Mouse (Mus musculus) fat pad, adult 2 months (tissue): ENCODE results near the gene Krt17.
"Not testable (repeated sequence)": the region's sequence is repeated elsewhere in the genome, so short reads cannot be mapped to it uniquely, and the experiment has no call there.

Experiments
- DNase-seq: peaks from one replicate; pipeline ENCODE4 v3.0.0-alpha.2; 2011; ENCODE audit warnings: low read depth, low spot score; ENCODE audit errors: extremely low read depth

Krt17 gene

DNA sequence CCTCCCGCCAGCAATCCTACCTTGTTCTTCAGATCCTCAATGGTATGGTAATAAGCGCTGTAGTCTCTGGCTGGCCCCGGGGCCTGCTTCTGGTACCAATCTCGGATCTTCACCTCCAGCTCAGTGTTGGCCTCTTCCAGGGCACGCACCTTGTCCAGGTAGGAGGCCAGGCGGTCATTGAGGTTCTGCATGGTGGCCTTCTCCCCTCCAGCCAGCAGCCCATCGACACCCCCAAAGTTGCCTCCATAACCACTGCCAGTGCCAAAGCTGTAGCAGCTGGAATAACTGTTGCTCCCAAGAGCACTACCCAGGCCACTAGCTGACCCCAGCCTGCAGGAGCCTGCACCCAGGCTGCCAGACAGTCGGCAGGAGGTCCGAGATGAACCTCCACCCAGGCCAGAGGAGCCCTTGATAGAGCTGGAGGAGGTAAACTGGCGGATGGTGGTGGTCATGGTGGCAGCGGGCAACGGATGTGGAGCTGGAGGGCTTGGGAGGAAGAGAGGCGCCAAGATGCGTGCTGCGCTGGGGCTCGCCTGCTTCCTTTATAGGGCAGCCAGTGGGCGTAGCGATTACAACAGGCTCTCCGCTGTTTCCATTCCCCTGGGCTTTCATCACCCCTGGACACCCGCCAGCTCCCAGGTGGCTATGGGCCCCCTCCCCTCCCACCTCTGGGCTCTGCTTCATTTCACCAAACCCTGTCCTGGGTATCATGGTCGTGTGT lies at the start of gene Krt17:
Krt17 (minus strand) TSS at position 516 of the 721 bp plus-strand sequence.
- DNase-seq = no peak

DNA sequence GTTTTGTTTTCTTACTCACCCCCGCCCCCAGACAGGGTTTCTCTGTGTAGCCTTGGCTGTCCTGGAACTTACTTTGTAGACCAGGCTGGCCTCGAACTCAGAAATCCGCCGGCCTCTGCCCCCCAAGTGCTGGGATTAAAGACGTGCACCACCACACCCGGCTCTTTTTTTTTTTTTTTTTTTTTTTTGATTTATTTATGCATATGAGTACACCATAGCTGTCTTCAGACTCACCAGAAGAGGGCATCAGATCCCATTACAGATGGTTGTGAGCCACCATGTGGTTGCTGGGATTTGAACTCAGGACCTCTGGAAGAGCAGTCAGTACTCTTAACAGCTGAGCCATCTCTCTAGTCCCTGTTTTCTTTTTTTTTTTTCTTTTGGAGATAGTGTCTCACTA lies 47.8 kb upstream of the Krt17 start:
- not testable (repeated sequence) for DNase-seq

DNA sequence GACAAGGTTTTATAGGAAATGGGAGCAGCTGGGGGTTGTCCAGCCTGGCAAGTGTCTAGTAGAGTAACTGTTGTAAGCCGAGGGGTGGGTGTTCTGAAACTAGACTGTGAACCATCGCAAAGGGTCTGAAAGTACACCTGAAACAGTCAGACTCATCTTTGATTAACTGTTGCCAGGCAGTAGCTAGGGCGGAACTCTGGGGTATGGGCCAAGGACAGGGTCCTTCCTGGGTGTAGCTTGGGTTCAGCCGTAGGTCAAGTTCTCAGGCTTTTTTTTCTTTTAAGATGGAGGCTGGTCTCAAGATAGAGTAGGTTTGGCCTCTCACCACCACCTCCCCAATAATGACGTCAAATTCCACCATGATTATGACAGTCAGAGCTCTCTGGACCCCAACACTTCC lies 47.1 kb upstream of the Krt17 start:
- no peak for DNase-seq

DNA sequence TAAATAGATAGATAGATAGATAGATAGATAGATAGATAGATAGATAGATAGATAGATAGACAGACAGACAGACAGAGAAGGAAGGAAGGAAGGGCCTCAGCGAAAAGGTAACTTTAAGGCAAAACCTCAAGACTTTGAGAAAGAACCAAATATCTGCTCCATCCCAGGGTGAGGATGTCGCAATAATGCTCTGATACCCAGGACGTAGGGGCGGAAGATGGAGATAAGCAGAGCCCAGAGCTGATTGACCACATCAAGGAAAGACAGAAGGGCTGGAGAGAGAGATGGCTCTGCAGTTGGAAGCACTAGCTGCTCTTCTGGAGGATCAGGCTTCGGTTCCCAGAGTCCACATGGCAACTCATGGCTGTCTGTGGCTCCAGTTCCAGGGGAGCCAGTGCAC lies 40.5 kb upstream of the Krt17 start:
- no peak for DNase-seq

DNA sequence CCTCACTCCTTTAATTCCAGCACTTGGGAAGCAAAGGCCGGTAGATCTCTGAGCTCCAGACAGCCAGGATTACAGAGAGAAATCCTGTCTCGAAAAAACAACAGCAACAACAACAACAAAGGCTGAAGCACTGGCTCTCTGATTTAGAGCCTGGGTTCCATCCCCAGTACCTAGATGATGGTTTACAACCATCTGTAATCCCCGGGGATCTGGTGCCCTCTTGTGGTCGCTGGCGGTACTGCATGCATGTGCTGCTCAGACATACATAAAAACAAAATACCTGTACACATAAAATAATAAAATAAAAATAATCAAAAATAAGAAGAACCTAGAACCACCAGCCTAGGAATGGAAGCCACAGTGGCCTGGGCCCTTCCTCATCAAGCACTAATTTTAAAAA lies 39.5 kb upstream of the Krt17 start:
- DNase-seq = no peak

DNA sequence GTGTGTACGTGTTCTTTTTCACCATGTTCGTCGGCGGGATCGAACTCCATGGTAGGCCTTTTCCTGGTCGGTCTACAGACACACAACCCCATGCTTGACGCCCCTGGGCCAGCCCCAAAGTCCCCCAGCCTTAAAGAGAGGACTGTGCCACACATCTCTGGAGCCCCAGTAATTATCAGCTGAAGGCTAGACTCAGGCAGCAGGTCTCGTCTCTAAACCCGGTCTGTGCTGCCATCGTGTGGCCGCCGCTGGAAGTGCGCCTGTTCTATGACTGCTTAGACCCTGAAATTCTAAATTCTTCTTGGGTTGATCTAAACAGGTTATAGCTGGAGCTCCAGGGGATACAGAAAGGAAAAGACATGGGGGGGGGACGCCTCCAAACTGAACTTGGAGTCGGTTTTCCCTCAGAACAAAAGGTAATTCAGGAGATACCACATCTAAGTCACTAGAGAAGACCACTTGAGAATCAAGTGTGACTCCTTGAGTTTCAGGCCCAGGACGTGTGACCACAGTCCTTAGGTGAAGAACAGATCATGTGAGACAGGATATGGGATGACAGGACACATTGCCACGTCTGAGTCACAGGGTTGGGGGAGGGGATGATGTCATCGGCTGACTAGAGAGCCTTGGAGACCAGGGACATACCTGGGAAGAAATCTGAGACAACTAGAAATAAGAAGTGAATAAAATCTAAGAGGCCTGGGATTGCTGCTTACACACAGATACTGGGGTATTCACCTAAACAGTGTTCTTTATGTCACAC lies 37.6 kb upstream of the Krt17 start:
- DNase-seq = no peak

DNA sequence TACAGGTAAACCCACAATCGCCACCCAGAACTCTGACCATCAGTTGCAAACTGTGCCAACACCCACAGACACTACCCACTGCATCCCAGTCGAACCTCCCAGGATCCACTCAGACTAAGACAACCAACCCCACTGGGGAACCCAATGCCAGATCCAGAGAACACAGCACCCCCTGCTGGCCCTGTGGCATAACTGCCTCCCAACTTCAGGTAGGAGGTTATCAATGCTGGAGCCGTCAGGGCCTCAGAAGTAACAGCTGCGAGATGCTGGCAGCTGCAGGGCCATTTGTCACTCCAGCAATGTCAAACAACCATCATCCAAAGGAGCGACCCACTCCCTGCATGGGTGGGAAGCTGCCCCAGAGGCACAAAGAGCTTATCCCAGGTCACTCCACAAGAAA lies 37.0 kb upstream of the Krt17 start:
- no peak for DNase-seq

DNA sequence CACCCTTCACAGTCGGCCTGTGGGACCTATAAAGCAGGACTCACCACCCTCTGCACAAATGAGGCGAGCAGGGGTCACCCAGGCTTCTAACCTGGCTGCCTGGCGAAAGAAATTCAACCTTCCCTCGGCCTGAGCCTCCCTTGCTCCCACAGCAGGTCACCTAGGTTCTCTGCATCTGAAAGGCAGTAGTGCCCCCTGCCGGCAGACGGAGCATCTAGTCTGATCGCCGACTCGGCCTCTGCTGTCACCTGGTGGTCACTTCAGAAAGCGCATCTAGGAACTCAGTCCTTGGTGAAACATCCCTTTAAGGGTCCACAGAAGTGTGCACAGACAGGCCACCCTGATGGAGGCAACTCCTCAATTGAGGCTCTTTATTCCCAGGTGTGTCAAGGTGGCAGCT lies 34.5 kb upstream of the Krt17 start:
- DNase-seq = no peak

DNA sequence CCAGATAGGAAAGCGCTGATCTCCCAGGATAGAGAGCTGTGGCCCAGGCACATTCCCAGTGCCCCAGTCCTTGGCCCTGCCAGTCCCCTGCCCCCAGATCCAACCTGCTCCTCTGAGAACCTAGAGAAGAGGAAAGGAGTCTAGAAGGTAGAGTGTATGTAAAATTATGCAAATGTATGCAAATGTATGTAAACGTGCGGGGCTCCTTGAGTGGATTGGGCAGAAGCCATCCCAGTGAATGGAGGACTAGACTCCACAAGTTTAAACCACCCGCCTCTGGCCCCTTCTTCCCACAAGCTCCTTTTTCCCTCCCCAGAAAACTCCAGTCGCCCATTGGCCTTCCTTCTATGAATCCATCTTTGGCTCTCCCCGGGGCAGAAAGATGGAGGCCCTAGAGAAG lies 32.1 kb upstream of the Krt17 start:
- no peak for DNase-seq

DNA sequence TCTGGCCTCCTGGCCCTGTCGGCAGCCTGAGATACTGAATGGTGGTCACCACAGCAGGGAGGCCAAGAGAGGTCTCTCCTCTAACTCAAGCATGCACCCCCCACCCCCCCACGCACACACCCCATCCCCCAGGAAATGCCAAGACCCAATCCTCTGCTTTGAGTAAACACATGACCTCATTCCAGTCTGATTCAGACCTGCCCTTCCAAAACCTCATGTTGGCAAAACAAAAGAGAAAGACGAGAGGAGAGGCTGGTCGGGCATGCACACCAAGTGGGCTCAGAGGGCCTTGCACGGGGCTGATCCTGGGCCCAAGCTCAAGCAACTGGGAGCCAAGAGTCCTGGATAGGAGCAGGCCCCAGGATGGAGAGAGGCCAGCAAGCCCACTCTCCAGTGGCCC lies 29.4 kb upstream of the Krt17 start:
- no peak for DNase-seq

DNA sequence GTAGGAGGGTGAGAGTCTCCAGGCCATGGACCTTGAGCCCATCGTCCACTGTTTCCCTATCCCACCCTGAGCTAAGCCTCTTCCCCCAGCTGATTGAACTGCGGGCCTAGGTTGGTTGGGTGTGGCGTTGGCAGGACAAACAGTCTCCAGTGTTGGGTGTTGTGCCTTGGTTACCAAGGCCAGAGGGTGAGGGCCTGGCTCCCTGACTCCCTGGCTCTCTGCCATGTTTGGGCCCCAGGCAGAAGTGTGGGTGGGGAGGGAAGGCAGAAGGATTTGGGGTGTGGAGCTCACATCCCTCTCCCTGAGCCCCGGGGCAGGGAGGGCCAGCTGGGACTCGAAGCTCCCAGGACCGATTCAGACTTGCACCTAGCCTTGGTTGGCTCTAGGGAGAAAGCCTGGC lies 28.1 kb upstream of the Krt17 start:
- peak; percentile 92 for DNase-seq

DNA sequence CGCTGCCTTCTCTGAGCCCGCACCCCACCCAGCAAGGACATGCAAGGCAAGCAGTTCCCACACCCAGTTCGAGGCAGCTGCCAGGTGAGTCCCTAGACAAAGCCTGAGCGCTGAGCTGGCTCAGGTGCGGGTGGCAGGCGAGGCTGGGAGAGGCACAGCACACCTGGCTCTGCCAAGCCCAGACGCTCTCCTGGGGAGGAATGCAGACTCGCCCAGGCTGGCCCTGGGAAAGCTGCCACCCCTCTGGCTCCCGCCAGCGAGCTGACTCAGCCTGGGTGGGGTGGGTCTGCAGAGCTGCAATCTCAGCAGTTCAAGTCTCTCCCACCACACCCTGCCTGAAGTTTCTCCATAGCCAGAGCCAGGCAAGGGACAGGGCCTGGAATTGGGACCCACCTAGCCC lies 26.2 kb upstream of the Krt17 start:
- peak; percentile 92 for DNase-seq

DNA sequence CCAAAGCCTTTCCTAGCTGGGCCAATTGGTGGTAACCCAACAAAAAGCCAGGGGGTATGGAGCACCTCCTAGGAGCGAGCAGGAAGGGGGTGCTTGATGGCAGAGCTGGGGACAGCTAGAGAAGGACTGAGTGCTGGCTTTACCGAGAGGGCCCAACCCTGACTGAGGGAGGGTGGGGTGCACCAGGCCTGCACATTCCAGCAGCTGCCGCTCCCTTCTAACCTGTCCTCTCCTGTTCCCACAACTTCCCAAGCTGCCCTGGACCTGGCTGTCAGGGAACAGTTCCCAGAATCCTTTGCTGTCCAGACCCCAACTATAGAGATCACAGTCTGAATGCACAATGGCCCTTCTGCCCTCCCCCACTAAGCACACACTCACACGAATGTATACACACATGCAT lies 24.2 kb upstream of the Krt17 start:
- no peak for DNase-seq

DNA sequence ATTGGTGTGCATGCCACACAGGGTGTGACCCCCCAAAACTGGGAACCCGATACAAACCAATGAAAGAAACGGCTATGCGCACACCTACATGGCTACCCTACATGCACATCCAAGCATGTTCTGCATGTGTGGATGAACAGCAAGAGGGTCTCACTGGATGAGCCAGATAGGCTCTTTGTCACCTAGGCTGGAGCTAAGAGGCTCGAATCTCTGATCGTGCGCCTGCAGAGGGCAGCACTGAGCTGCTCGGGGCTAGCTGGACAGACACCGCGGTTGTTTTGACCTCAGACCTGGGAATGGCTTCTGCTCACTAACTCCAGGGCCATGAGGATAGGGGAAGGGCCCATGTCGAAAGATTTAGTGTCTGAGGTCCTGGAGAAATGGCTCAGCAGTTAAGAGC lies 21.7 kb upstream of the Krt17 start:
- DNase-seq = no peak

DNA sequence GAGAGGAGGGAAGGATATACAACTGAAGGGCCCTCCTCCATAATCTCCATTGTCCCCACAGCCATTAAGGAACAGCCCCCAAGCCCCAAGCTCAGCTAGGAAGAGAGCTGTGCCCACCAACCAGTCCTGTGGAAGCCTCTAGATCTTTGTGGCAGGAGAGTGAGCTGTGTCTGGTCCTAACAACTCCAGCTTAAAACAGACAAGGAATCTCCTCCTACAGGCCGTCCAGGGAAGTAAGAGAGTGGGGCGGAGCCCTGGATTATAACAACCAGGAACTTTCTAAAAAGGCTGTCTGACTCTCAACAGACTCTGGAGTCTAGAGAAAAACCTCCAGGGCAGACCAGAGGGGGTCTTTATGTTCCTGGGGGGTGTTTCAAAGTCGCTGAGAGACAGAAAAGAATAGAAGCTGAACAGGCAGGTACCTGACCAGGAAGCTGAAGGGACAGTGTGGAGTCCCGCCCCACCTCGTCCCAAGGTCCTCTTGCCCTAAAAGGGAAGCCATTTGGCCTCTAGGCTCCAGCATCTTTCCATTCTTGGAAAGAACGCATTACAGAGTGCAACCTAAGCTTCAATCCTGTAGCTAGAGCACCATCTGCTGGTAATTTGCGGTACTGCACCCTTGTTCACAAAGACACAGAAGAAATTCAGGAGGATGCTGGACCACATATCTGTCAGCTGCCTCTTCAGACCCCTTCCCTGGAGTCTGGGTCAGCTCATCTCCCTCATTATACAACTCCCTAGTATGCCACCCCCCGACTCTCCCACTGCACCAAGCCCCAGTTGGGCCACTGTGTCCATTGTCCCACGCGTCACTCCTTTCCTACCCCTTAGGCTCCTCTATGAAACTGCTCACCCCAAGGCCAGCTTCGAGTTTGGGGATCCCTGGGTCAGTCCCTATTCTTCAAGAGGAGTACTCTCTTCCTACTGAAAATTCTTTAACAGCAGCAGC lies 21.0 kb upstream of the Krt17 start:
- no peak for DNase-seq

DNA sequence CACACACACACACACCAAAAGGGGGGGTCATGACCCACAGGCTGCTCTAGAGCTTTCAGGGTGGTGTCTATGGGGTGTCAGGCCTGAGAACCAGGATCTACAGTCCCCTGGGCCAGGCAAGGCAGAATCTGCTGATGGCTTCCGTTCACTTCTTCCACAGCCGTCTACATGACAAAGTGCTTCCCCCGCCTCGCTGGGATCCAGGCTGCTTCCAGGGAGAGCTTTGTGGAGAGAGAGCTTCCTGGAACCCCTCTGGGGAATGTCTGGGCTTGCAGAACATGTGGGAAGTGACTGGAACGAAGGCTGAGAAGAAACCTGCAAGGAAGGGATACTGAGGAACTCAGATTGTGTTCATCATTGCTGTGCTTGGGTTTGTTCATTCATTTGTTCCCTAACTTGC lies 17.9 kb upstream of the Krt17 start:
- no peak for DNase-seq

DNA sequence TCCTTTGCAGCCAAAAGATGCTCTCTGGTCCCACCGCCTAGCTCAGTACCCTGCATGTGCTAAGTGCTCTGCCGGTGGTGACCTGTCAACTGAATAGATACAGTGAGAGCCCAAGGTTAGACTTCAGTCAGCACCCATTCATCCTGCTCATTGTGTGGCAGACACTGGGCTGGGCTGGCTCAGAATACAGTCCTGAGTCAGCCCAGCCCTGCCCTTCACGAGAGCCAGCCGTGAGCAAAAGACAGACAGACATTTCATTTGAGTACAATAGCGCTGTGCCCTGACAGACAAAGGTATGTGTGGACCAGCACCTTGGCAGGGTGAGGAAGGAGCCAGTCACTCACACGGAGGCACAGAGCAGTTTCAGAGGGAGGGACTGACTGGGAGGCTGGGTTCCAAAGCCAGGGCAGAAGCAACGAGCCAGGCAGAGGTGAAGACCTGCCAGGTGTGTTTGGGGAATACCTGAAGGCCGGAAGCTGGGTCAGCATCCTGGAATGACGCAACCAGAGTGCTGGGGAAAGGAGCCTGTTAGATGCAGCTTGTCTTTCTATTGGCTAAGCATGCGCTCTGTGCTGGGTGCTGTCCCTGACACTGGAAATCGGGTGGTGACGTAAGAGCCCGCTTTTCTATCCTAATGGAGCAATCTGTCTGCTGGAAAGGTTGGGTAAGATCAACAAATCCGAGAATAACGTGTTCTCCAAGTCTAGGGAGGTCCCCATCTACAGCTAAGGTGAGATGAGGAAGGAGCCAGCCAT lies 17.1 kb upstream of the Krt17 start:
- DNase-seq = peak; percentile 80

DNA sequence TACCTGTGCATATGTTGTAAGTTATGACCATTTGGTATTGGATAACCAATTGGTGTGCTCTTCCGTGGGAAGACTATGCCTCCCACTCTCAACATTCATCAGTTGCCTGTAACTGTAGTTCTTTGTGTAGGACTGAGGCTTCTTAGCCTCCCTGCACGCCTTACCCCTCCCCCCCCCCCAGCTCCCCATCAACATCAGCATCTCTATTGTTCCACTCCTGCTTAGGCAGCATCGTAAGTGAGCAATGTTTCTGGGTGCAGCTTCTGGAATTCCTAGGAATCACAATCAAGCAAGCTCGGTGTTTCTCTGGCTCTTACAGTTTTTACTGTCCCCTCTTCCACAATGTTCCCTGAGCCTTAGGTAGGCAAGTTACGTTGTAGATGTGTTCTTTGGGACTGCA lies 14.6 kb upstream of the Krt17 start:
- no peak for DNase-seq

DNA sequence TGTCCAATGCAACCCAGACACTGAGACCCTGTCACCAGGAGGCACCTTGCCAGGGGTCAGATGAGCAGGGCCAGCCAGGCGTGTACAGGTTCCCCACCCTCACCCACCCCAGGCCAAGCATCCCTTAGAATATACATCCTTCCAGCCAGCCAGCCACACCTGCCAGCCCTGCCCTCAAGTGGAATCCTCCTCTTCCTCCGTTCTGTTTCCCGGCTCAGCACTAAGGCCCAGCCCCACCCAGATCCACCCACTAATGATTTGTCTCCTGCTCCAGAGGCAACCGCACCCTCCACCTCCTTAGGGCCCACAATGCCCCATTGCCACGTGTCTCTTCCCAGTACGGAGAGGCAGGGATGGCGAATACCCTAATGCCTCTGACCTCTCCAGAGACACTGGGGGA lies 13.9 kb upstream of the Krt17 start:
- DNase-seq = no peak

DNA sequence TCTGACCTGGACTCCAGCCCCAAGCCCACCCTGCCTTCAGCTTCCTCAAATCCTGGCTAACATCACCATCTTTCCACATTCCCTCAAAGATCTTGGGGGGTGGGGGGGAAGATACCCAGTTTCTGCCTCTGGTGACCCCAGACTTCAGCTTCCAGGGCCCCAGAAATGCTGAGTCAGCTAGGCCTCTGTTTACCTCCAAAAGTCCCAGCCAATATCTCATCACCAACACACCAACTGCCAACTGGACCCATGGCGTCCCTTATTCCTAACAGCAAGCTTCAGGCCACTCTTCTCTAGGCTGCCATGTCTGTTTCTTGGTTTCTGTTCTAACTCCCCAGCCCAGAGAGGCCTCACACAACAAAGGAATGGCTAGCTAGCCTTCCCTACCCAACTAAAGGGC lies 11.0 kb upstream of the Krt17 start:
- DNase-seq = no peak

DNA sequence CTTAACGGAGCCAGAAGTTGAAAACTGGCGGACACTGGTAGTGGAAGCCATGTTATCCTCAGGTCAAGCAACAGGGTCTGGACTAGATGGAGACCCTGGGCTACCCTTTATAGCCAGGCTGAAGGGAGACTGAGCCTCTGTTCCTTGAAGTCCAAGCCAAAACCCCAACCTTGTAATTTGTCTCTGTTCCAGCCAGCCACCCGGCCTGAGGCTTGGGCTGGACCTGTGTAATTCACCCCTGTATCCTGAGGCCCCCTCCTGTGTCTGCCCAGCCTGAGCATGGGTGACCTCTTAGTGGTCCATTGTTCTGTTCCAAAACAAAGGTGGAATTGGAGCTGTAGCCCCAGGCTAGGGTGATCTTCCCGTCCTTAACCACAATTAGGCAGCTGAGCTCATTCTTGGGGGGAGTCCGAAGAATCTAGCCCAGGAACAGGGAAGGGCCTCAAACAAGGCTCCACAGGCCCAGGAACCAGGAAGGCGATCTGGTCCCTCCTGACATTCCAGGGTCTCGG lies 9.0 kb upstream of the Krt17 start, which contains the start of gene Krt42:
Krt42 (minus strand) TSS at position 51 of the 512 bp plus-strand sequence.
- no peak for DNase-seq
